Mouse (Mus musculus) G1E (cell line): ENCODE results near the gene Gm20390. TPM values are rescaled to one million over a fixed set of nuclear protein-coding genes. Genes with fewer than 3 reads are reported as not detected.
"Not testable (repeated sequence)": the region's sequence is repeated elsewhere in the genome, so short reads cannot be mapped to it uniquely, and the experiment has no call there.

ENCODE experiments used
- ATAC-seq: 2 replicates; pipeline ENCODE4 v1.8.0; 2016; ENCODE audit warnings: mild to moderate bottlenecking; ENCODE audit not compliant: insufficient number of reproducible peaks, poor library complexity, low FRiP score, severe bottlenecking; ENCODE audit errors: extremely low read depth
- DNase-seq: peaks from one replicate; pipeline ENCODE4 v3.0.0; 2012; ENCODE audit warnings: low spot score
- H3K27me3 ChIP-seq: 2 replicates; pipeline ENCODE4 v1.6.1; 2012; ENCODE audit warnings: mild to moderate bottlenecking, low read length, inconsistent platforms; ENCODE audit not compliant: insufficient read depth
- H3K36me3 ChIP-seq: replicated peaks from 2 replicates; pipeline ENCODE3; 2012; ENCODE audit warnings: mild to moderate bottlenecking, inconsistent platforms
- H3K4me1 ChIP-seq: 2 replicates; pipeline ENCODE4 v1.6.1; 2012; ENCODE audit warnings: low read depth, low read length, inconsistent platforms, mixed read lengths; ENCODE audit not compliant: insufficient read depth
- H3K4me3 ChIP-seq: 2 replicates; pipeline ENCODE4 v1.5.1; 2012; ENCODE audit warnings: low read depth, mild to moderate bottlenecking, inconsistent platforms, low read length, moderate library complexity, mixed read lengths
- H3K9me3 ChIP-seq: replicated peaks from 2 replicates; pipeline ENCODE4 v1.6.1; 2012; ENCODE audit warnings: inconsistent platforms
- CTCF ChIP-seq: IDR thresholded peaks from 2 replicates; pipeline ENCODE4 v1.5.1; 2012; ENCODE audit warnings: low read depth, low read length, inconsistent platforms, mixed read lengths
- GATA1 ChIP-seq: IDR thresholded peaks from 2 replicates; pipeline ENCODE4 v1.6.1; 2012; ENCODE audit warnings: borderline replicate concordance, low read length, inconsistent platforms, mixed read lengths
- GATA2 ChIP-seq: IDR thresholded peaks from 2 replicates; pipeline ENCODE4 v1.6.1; 2012; ENCODE audit warnings: low read depth, low read length, inconsistent platforms, borderline replicate concordance
- POLR2AphosphoS5 ChIP-seq: IDR thresholded peaks from 2 replicates; pipeline ENCODE4 v1.6.1; 2012; ENCODE audit warnings: low read depth, low read length, inconsistent platforms; ENCODE audit not compliant: insufficient replicate concordance
- TAL1 ChIP-seq: conservative IDR thresholded peaks from 2 replicates; pipeline ENCODE4 v1.6.1; 2012; ENCODE audit warnings: low read depth, low read length, inconsistent platforms, mixed read lengths
- polyA plus RNA-seq: library from polyadenylated mRNA; stranded (reverse); fragments of >175 nt; gene quantifications from 2 replicates; pipeline ENCODE4 v1.2.3, GENCODE M21; 2012
- total RNA-seq, 2 experiments: library from RNA; stranded (forward) in 1 of 2; stranded (reverse) in 1 of 2; fragments of 200-1000 nt in 1 of 2; fragments of >200 nt in 1 of 2; fragmentation: Nextera tagmentation in 1 of 2; gene quantifications; 2 replicates each; pipeline ENCODE4 v1.2.3; 2014 to 2017

Gm20390 gene
- total and polyA plus RNA-seq, 3 experiments = 34.7 to 259 TPM; not detected in 1

- no peaks in the 10 kb centered on the region for H3K9me3 ChIP-seq
- DNase-seq (no peak), ATAC-seq (peak; percentile 73)
- no peaks in the 10 kb centered on the region for H3K27me3 ChIP-seq
- peaks cover 16% of the 10 kb centered on the region for H3K4me1 ChIP-seq
- no peak overlapping the region for H3K4me3 ChIP-seq
- H3K36me3 ChIP-seq = peaks cover 77% of the 10 kb centered on the region
- TF ChIP-seq TAL1 = no peak
- TF ChIP-seq GATA1 = no peak
Measured at GRCm38 (mm10) chr11:93940906-93941305, 27.2 kb downstream of the Gm20390 start.

GRCm38 (mm10) chr11:93929106-93929505 is 39.0 kb downstream of the Gm20390 start:
- Histone ChIP-seq H3K36me3 (peaks cover 74% of the 10 kb centered on the region), H3K27me3 (no peaks in the 10 kb centered on the region), H3K4me3 (no peak overlapping the region), H3K9me3 (no peaks in the 10 kb centered on the region), H3K4me1 (no peaks in the 10 kb centered on the region; the same call in 1 of the 2 replicates)
- ATAC-seq (no peak), DNase-seq (no peak)
- TF ChIP-seq GATA2 (no peak), TAL1 (no peak)

- peaks cover 32% of the 10 kb centered on the region for H3K4me1 ChIP-seq
- H3K4me3 ChIP-seq, H3K27me3 ChIP-seq, H3K9me3 ChIP-seq, DNase-seq, ATAC-seq: not testable (repeated sequence)
- H3K36me3 ChIP-seq = peaks cover 71% of the 10 kb centered on the region
Measured at GRCm38 (mm10) chr11:93915019-93915418, 53.1 kb downstream of the Gm20390 start.

GRCm38 (mm10) chr11:93911603-93912002 is 56.5 kb downstream of the Gm20390 start:
- TF ChIP-seq POLR2AphosphoS5 = no peak
- no peak for TF ChIP-seq TAL1
- no peak for TF ChIP-seq GATA2
- no peak for TF ChIP-seq GATA1
- no peak for TF ChIP-seq CTCF
- H3K27me3 ChIP-seq = no peaks in the 10 kb centered on the region
- peaks cover 35% of the 10 kb centered on the region for H3K4me1 ChIP-seq
- H3K36me3 ChIP-seq = peaks cover 72% of the 10 kb centered on the region
- H3K4me3 ChIP-seq = no peak overlapping the region
- DNase-seq (no peak), ATAC-seq (no peak)
- H3K9me3 ChIP-seq = no peaks in the 10 kb centered on the region

- DNase-seq (no peak), ATAC-seq (no peak)
- Histone ChIP-seq H3K9me3 (no peaks in the 10 kb centered on the region), H3K36me3 (peaks cover 77% of the 10 kb centered on the region), H3K4me3 (no peak overlapping the region), H3K27me3 (no peaks in the 10 kb centered on the region), H3K4me1 (peaks cover 18% of the 10 kb centered on the region)
- TF ChIP-seq POLR2AphosphoS5 = no peak
- no peak for TF ChIP-seq CTCF
- TF ChIP-seq GATA1 = no peak
- no peak for TF ChIP-seq TAL1
- TF ChIP-seq GATA2 = no peak
Measured at GRCm38 (mm10) chr11:93908829-93909228, 59.3 kb downstream of the Gm20390 start.

GRCm38 (mm10) chr11:93907839-93908238 is 60.3 kb downstream of the Gm20390 start:
- DNase-seq = no peak
- Histone ChIP-seq H3K4me3 (no peak overlapping the region), H3K9me3 (no peaks in the 10 kb centered on the region), H3K36me3 (peaks cover 80% of the 10 kb centered on the region), H3K27me3 (no peaks in the 10 kb centered on the region), H3K4me1 (peaks cover 16% of the 10 kb centered on the region)
- TF ChIP-seq CTCF (no peak), GATA2 (no peak), POLR2AphosphoS5 (no peak), TAL1 (no peak), GATA1 (no peak)
- no peak for ATAC-seq

GRCm38 (mm10) chr11:93906834-93907233 is 61.3 kb downstream of the Gm20390 start:
- H3K36me3 ChIP-seq = peaks cover 83% of the 10 kb centered on the region
- DNase-seq (no peak), ATAC-seq (no peak)

More at GRCm38 (mm10) chr11:93906834-93907233, 61.3 kb downstream of the Gm20390 start:
- H3K9me3 ChIP-seq = no peaks in the 10 kb centered on the region
- peaks cover 17% of the 10 kb centered on the region for H3K4me1 ChIP-seq
- TF ChIP-seq GATA1 = no peak
- TF ChIP-seq TAL1 = no peak
- TF ChIP-seq GATA2 = no peak
- TF ChIP-seq POLR2AphosphoS5 = no peak
- TF ChIP-seq CTCF = no peak
- no peaks in the 10 kb centered on the region for H3K27me3 ChIP-seq
- H3K4me3 ChIP-seq = no peak overlapping the region

Other genes starting within 250 kb of the Gm20390 start
- 21.9 and 24.9 TPM in 2 replicates for gene Utp18, start 82.5 kb downstream of the Gm20390 start, total RNA-seq (2014; fragmentation: Nextera tagmentation)
- gene Utp18, start 82.5 kb downstream of the Gm20390 start, total RNA-seq (2017) = 50.9 TPM in 2 replicates
- 22.3 and 26.4 TPM in 2 replicates for gene Utp18, start 82.5 kb downstream of the Gm20390 start, polyA plus RNA-seq
- 105 and 119 TPM in 2 replicates for gene Mbtd1, start 82.4 kb downstream of the Gm20390 start, total RNA-seq (2014; fragmentation: Nextera tagmentation)
- 31.7 and 39.4 TPM in 2 replicates for gene Mbtd1, start 82.4 kb downstream of the Gm20390 start, total RNA-seq (2017)
- 29.3 and 36.6 TPM in 2 replicates for gene Mbtd1, start 82.4 kb downstream of the Gm20390 start, polyA plus RNA-seq
- gene Nme2, start 12.0 kb downstream of the Gm20390 start, total RNA-seq (2014; fragmentation: Nextera tagmentation) = 23.6 and 29.3 TPM in 2 replicates
- gene Nme2, start 12.0 kb downstream of the Gm20390 start, total RNA-seq (2017) = 144 and 162 TPM in 2 replicates
- gene Nme2, start 12.0 kb downstream of the Gm20390 start, polyA plus RNA-seq = 131 and 161 TPM in 2 replicates
- gene Nme1, start 228 bp upstream of the Gm20390 start, total RNA-seq (2014; fragmentation: Nextera tagmentation) = 30.4 and 59.1 TPM in 2 replicates
- 142 and 179 TPM in 2 replicates for gene Nme1, start 228 bp upstream of the Gm20390 start, total RNA-seq (2017)
- 6.5 and 7.7 TPM in 2 replicates for gene Nme1, start 228 bp upstream of the Gm20390 start, polyA plus RNA-seq
- 60.0 and 65.0 TPM in 2 replicates for gene Spag9, start 27.8 kb upstream of the Gm20390 start, total RNA-seq (2014; fragmentation: Nextera tagmentation)
- gene Spag9, start 27.8 kb upstream of the Gm20390 start, total RNA-seq (2017) = 43.8 and 53.3 TPM in 2 replicates
- gene Spag9, start 27.8 kb upstream of the Gm20390 start, polyA plus RNA-seq = 10.5 and 15.3 TPM in 2 replicates
- 28.6 and 35.0 TPM in 2 replicates for gene Tob1, start 243.2 kb upstream of the Gm20390 start, total RNA-seq (2014; fragmentation: Nextera tagmentation)
- 9.9 and 11.6 TPM in 2 replicates for gene Tob1, start 243.2 kb upstream of the Gm20390 start, total RNA-seq (2017)
- 10.5 and 11.1 TPM in 2 replicates for gene Tob1, start 243.2 kb upstream of the Gm20390 start, polyA plus RNA-seq